Mouse (Mus musculus) layer of hippocampus, adult 11-12 months (tissue): ENCODE data around the gene Il17f.
A peak's percentile ranks its signal among the peaks of the same experiment; 100 is the strongest.
"Not testable (repeated sequence)": the region's sequence is repeated elsewhere in the genome, so short reads cannot be mapped to it uniquely, and the experiment has no call there.

Experiments
- DNase-seq: peaks from one replicate; pipeline ENCODE4 v3.0.0; 2022; ENCODE audit warnings: low spot score

Gene Il17f

DNA sequence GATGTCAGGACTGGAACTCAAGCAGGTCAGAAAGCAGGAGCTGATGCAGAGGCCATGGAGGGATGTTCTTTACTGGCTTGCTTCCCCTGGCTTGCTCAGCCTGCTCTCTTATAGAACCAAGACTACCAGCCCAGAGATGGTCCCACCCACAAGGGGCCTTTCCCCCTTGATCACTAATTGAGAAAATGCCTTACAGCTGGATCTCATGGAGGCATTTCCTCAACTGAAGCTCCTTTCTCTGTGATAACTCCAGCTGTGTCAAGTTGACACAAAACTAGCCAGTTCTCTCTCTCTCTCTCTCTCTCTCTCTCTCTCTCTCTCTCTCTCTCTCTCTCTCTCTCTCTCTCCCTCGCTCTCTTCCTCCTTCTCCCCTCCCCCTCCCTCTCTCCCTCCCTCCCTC lies at the start of gene Il17f:
Gene Il17f, minus strand, starts transcription at position 101 of the 400 bp plus-strand sequence.
- not testable (repeated sequence) for DNase-seq

DNA sequence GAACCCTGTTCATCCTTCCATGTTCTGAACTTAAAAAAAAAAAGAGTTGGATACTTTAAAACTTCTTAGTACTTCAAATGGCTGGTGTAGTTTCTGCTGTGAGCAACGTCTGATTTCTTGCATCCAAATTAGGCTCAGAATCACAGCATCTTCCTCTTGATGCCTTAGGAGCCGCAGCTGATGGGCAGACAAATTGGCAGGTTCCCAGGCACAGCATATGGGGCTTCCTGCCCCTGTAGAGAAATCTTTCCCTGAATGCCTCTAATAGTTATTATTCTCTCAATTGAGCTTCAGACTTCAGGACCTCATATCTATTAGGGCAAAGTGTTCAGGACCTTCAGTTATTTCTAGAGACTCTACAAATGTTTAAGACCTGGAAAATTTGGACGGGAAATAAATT lies 49.5 kb upstream of the Il17f start:
- DNase-seq = peak; percentile 15

DNA sequence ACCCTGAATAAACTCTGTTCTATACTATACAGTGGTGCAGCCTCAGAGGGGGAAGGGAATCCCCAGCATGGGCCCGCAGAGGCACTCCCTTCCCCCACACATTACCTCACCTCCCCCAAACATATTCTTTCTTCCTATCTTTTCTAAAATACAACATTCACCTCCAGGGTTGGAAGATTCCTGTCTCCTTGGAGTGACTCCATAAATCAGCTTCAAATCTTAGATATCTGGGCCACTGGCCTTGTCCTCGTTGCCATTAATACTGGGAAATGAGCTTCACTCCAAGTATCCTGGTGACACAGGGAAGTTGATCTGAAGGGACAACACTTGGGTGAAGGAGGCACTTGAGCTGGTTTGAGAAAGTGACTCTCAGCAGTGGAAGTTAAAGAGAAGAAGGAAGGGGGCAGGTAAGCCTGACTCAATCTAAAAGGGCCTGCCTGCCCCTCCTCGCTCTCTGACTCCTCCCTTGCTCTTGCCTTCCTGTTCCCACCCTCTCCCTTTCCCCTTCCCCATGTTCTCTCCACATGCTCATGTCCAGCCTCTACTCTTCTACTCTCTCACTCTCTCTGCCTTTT lies 46.2 kb upstream of the Il17f start:
- no peak for DNase-seq

DNA sequence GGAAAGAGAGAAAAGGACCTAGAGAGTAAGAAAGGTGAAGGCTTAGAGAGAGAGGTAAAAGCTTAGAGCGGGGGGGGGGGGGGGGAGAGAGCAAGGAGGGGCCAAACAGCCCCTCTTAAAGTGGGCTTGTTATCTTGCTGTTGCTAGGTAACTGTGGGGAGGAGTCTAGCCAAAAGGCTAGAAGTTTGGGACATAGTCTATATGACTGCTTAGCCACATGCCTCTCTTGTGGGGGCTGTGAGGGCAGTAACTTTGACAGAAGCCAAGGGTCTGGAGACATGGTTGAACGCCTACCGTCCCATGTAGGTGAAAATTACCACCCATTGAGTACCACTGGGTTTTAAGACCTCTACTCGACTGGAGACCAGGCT lies 42.7 kb upstream of the Il17f start:
- no peak for DNase-seq

DNA sequence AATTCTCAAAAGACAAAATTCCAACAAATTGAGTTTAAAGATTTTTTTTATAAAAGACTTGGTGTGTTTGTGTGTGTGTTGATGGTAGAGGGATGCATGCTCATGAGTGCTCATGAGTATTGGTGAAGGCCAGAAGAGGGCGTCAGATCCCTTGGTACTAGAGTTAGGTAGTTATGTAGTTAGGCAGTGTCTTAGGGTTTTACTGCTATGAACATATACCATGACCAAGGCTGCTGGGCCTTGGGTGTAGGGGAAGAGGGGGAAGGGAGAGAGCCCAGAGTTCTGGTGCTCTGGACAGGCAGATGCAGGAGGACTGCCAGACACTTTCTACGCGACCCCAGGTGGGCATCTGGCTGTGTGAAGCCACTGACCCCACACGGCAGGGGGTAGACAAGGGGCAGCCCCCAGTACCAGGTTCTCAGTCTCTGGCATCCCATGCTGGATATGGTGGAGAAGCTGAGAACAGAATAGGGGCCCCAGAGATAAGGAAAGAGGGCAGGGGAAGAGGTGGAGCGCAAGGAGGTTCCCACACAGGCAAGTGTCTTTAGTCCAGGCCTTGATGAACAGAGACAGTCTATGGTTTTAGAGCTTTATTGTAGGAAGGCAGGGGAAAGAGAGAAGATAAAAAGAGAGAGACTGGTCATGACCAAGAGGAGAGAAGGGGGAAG lies 42.2 kb upstream of the Il17f start:
- no peak for DNase-seq

DNA sequence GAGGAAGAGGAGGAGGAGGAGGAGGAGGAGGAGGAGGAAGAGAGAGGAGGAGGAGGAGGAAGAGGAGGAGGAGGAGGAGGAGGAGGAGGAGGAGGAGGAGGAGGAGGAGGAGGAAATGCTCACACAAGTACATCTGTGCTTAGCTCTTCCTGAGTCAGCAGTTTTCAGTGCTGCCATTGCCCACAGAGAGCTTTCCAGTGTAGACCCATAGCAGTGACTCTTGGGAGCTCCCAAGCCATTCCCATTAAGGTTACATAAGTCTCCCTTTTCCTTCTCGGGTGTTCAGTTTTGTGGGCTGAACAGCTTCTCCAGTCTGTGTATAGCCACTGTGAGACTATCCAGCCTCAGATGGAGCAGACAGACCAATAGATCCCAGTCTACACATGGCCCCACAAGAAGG lies 40.1 kb upstream of the Il17f start:
- DNase-seq = no peak

DNA sequence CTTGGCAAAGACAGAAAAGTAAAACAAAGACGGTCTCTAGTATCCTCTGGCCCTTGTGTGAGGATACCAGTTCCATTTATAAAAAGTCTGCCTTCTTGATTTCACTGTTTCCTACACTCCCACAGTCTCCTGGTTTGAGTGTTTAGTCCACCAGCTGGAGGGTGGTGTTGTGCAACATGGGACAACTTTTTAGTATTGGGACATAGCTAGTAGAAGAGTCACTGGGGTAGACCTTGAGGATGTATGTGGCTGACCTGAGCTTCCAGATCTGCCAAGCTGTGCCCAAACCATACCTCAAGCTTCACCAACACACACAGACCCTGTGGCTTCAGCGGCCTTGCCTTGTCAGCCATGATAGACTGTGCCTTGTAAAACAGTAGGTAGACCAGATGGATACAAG lies 37.6 kb upstream of the Il17f start:
- DNase-seq = no peak

DNA sequence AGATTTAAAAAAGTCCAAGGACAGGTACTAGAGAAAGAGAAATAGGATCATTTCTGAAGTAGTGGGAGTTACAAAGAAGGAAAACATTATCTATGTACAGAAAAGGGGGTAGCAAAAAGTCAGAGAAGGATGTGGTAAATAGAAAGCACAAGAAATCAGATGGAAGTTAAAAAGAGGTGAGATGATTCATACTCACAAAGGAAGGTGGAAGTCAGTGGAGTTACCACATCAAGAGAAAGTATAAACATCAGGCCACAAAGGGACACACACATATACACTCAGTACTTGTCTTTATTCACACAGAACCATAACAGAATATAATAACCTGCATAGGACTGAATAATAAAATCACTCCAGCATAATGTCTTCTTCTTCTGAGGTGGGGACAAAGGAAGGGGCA lies 34.6 kb upstream of the Il17f start:
- no peak for DNase-seq

DNA sequence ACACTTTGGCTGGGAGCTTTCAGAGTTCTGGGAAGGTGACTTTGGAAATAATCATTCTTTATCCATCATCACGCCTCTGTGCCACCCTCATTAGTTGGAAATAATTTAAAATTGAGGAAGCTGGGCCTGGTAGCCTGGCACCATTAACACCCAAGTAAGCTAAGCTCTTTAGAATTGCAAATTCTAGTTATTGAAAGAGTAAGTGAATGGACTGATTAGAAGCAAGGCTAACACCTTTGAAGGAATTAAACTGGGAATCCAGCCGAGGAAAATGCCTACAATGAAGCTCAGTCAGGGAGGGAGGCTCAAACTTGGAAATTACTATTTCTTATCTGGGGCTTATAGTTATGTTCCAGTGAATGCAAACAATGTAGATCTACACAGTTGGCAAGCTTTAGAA lies 33.5 kb upstream of the Il17f start:
- DNase-seq = no peak

DNA sequence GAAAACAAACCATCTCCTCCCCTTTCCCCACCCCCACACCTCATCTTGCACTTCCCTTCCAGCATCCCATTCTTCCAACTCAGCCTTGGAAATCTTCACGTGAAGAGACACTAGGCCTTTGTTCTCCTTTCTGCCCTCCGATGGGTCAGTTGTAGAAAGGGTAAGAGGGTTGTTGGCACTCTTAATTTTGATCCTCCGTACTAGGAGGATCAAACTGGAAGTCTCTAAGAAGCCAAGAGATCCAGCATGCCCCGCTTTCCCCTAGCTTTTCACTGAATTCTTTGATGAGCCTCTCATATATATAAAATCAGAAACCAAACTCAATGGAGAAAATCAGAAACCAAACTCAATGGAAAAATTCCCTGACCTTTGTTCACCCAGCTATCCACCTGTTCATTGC lies 33.1 kb upstream of the Il17f start:
- DNase-seq = no peak

DNA sequence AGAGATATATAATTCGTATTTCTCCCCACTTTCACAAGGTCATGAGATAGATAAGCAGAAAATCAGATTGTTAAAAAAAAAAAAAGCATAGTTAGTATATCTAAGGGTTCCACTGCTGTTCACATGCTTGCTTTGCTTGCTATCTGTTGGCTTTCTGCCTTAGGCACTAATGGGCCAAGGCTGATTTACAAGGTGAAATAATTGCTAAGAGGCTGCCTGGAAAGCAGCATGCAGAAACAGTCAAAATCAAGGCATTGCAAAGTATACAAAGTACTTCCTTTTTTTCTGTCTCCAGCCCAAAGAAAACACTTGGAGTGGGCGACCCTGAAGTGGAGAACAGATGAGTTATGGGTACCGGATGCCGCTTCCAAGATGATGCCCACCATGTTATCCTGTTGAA lies 30.5 kb upstream of the Il17f start:
- DNase-seq = no peak

DNA sequence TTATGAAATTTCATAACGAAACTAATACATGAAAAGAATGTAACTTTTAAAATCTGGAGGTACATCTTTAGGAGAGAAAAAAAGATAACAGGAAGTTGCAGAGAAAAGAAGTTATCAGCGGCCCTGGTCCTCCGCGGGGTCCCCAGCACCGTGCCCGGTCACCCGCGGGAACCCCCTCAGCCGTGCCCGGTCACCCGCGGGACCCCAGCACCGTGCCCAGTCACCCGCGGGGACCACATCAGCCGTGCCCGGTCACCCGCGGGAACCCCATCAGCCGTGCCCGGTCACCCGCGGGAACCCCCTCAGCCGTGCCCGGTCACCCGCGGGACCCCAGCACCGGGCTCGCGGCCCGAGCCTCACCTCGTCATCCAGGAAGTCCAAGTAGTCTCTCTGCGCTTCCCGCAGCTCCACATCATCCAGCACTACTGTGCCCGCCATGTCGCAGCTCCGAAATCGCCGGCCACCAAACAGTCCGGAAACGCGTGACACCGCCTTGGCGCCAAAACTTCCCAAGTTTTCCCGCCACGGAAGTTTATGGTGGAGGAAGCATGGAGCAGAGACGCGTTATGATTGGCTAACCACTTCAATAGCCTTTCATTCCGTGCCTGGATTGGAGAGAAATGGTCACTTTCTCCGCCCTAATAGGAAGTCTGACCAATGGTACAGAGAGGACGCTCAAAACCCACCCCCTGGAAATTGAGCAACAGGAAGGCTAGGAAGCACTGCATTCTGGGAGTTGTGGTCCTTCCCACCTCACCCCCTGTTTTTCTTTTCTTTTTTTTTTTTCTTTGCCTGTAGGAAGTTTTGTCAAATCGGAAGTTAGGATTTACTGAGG lies 29.6 kb upstream of the Il17f start, which contains the start of gene Mcm3:
Gene Mcm3, minus strand, starts transcription at position 542 of the 835 bp plus-strand sequence.
- peak; percentile 94 for DNase-seq

DNA sequence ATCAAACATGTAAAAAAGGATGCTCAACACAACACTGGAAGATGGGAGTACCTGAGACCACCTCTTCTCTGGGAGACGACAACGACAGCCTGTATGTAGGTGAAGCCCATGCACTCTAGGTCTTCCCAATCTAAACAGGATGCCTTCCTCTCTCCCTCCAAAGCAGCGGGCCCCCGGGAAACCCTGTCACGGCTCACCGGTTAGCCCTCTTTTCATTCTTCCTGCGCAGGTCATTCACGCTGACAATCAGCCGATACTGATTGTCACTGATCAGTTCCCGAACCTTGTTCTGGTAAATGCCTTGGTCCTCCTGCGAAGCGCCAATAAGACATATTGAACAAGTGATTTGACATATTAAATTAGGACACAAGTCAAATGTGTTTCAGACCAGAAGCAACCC lies 27.2 kb upstream of the Il17f start:
- DNase-seq = no peak

DNA sequence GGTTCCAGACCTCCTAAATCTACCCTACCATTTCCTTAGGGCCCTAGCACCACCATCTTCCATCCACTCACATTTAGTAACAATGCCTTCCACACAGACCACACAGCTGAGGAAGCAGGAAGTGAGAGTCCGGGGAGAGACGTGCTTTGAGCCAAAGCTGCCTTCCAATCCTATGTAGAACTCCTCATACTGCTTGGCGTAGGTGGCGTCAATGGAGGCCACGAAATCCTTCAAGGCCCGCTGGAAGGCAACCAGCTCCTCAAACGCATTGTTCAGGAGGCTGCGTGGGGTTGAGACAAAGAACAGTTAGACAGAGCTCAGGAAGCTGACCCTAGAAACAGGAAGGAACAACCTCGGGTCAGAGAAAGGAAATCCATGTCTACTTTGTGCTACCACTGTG lies 26.8 kb upstream of the Il17f start:
- no peak for DNase-seq

DNA sequence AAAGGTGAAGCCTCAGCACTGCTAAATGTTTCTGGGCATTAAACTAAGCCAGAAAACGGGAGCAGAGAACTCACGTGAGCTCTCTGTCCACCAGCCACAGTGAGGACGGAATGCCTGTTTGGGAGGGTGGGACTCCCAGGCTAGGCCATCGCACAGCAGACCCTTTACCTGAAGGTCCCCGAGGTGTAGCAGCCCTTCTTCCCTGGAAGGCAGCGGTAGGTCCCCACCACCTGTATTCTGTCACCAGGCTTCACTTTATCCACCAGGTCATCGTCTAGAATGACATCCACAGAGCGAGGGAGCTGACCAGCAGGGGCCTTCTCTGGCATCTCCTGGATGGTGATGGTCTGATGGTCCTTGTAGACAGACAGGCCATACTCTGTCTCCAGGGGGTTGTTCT lies 24.1 kb upstream of the Il17f start:
- DNase-seq = no peak

DNA sequence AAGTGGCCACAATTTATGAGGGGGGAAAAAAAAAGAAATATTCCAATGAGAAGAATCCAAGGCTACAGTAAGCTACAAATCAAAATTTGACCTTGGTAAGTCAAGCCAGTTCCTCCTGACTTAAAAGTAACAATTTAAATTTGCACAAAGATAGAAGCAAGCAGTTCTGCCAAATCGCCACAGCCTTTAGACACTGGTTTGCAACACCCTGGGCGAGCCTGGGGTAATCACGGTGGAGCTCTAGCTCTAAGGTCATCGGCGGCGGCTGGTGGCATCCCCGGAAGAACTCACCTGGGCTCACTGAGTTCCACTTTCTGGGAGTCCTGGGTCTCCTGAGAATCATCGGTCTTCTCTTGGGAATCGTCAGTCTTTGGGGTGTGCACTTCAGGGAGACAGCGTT lies 14.1 kb upstream of the Il17f start:
- no peak for DNase-seq

DNA sequence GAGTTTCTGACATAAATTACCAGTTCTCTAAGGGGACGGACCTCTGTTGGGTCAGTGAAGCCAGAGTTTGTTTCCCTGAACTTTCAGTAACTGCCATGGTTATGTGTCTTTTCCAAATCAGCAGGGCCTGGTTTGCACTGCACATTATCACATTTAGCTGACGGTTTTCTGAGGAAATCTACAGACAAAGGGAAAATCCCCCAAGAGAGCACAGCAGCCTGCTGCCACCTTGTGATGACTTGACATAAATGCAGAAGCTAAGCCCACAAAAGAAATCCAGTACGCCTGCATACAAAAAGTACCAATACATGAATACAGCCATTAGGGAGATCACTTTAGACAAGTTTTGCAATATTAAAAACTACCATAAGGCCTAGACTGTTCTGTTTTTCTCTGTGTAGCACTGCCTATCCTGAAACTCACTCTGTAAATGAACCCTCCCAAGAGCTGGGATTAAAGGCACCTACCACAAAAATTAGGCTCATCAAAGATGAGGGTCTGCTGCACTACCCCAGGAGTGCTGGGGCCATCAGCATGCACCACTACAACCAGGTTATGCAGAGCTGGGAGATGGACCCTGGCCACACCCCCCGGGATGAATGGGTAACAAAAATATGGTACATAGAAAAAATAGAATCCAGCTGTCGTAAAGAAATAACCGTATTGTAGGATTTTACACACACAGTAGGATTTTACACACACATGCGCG lies 11.4 kb upstream of the Il17f start:
- peak; percentile 44 for DNase-seq

DNA sequence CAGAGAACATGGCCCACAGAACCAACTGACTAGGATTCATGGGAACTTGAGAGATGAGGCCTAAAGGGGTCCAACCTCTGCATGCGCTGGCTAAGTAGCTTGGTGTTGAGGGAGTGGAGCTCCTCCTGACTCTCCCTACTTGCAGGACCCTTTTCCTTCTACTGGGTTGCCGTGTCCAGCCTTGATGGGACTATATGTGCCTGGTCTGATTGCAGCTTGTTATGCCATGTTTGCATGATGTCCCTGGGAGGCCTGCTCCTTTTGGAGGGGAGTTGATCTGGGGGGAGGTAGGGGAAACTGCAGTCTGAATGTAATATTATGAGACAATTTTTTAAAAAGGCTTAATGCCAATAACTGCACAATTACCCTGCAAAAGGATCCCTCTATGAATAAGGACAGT lies 10.9 kb upstream of the Il17f start:
- no peak for DNase-seq

DNA sequence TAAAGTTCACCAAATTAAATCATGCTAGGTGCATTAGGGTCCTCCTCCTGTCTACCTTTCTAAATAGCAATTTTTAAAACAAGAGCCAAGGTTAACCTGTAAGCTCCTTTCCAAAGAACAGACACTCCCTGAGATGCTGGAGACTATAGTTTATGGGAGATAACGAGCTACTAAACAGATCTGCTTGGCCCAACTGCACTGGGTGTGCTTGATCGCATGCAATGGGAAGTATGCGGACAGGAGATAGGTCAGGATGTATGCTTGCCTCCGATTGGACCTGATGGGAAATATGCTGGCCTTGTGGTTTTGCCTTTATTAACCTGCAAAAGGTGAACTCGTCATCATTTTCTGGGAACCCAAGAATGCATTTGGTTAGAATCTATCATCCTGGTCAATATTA lies 4.8 kb upstream of the Il17f start:
- no peak for DNase-seq

DNA sequence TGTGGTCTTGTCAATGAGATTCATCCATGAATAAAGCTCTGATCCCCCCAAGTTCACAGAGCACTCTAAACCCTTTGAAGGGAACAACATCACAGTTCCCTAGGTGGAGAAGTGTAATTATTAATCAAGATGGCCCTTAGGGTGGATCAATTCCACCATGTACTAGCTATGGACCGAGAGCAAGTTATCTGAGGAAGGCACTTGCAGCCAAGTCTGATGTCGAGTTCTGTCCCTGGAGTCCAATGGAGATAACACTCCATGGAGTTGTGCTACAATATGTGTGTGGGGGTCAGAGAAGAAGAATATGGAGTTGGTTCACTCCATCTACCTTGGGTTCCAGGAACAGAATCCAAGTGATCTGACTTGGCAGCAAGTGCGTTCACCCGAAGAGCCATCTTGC lies 4.3 kb upstream of the Il17f start:
- DNase-seq = no peak

DNA sequence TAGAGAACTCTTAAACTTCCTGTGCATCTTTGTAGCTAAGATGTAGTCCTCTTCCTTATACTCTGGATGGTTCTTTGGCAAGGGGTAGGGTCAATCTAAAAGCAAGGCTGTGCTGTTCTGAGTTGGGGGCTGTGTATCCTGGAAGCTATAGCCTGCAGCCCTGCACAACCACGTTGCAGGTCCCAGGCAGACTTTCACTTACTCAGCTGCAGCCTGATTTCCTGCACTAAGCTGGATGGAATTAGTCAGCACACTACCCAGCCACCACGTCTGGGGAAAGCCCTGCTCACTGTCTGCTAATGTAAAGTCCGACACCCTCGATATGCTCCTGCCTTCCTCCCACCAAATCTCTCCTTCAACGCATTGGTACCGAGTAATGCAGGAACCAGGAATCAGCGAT lies 997 bp upstream of the Il17f start:
- DNase-seq = no peak

DNA sequence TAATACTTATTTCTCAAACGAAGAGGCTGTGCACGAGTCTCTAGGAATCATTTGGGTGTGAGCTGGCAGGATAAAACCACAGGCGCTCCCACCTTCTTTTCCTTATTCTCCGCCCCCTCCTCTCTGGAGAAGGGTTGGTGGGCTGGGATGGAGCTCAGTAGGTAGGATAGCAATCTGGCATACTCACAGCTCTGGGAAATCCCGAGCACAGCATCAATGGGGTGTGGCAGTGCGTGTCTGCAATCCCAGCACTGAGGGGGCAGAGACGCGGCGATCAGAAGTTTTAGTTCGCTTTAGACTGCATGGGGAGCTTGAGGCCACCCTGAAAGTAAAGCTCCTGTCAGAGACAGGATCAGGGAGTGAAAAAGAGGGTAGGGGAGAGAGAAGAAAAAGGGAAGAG lies 2.0 kb downstream of the Il17f start:
- no peak for DNase-seq

DNA sequence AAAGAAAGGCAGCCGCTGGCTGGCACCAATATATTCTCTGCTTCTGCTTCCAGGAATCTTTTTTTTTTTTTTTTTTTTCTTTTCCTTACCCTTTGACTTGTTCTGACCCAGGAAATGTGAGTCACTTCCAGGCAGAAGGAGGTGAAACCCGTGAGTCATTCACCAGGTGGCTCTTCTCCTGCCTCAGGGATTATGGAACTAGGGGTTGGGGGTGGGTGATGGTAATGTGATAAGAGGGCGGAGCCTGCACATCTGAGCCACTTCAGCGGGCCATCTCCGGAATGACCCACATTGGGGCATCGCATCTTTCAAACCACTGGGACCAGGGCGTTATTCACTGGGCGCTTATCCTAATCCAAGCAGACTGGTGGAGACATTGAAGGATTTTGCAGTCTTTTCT lies 3.4 kb downstream of the Il17f start:
- DNase-seq = no peak
